Mouse (Mus musculus) hindbrain, postnatal 0 days (tissue): ENCODE measurements at regions not wholly inside any gene's neighbourhood (a gene's known extent, or its start where the extent isn't known, plus 50 kb on each side); places are given as distances from the start of the nearest gene placed in this dataset.

Experiments
- ATAC-seq: fragments of 200-750 bp; cut with Nextera tagmentation; 2 replicates; pipeline ENCODE4 v1.8.0; 2017; ENCODE audit warnings: mild to moderate bottlenecking, moderate TSS enrichment, moderate library complexity
- DNase-seq: peaks from one replicate; pipeline ENCODE4 v3.0.0-alpha.2; 2015; ENCODE audit warnings: low spot score
- H3K27ac ChIP-seq: fragments of 300-500 bp; sonication (generic); 2 replicates; pipeline ENCODE4 v1.5.1; 2014; ENCODE audit warnings: mild to moderate bottlenecking
- H3K27me3 ChIP-seq: fragments of 300-500 bp; sonication (generic); 2 replicates; pipeline ENCODE4 v1.6.1; 2014; ENCODE audit warnings: low read length, mixed read lengths; ENCODE audit not compliant: insufficient read depth
- H3K36me3 ChIP-seq: fragments of 300-500 bp; sonication (generic); 2 replicates; pipeline ENCODE4 v1.6.1; 2014; ENCODE audit warnings: low read length, mixed read lengths; ENCODE audit not compliant: insufficient read depth
- H3K4me1 ChIP-seq: fragments of 300-500 bp; sonication (generic); 2 replicates; pipeline ENCODE4 v1.6.1; 2014; ENCODE audit warnings: antibody characterized with exemption, low read length, mixed read lengths; ENCODE audit not compliant: insufficient read depth
- H3K4me2 ChIP-seq: fragments of 300-500 bp; sonication (generic); 2 replicates; pipeline ENCODE4 v1.6.1; 2014; ENCODE audit warnings: low read depth, mild to moderate bottlenecking, low read length, moderate library complexity, mixed read lengths
- H3K4me3 ChIP-seq: fragments of 300-500 bp; sonication (generic); 2 replicates; pipeline ENCODE4 v1.5.1; 2014; ENCODE audit warnings: low read length
- H3K9ac ChIP-seq: fragments of 300-500 bp; sonication (generic); replicated peaks from 2 replicates; pipeline ENCODE4 v1.6.1; 2014; ENCODE audit warnings: mild to moderate bottlenecking, low read length, moderate library complexity, mixed read lengths
- H3K9me3 ChIP-seq: fragments of 300-500 bp; sonication (generic); 2 replicates; pipeline ENCODE4 v1.6.1; 2016; ENCODE audit warnings: low read length, mixed read lengths
- CTCF ChIP-seq: IDR thresholded peaks from 2 replicates; pipeline ENCODE4 v1.5.1; 2016; ENCODE audit warnings: antibody characterized with exemption, control low read depth, low read depth
- WGBS: fragments of 180-500 bp; shearing (Covaris S2); extraction: QIAGEN DNeasy Blood & Tissue Kit; methylation state at CpG from one replicate; pipeline ENCODE4 v1.1.7; 2014; 5-methylcytosine and 5-hydroxymethylcytosine counted together

GRCm38 (mm10) chr3:47866061-47866460 is 1418.0 kb upstream of the Pabpc4l start:
- TF ChIP-seq CTCF: no peak
- Histone ChIP-seq H3K9ac (no peak overlapping the region), H3K4me3 (no peak overlapping the region), H3K4me1 (no peaks in the 10 kb centered on the region), H3K9me3 (no peaks in the 10 kb centered on the region), H3K36me3 (no peaks in the 10 kb centered on the region), H3K27ac (no peak overlapping the region), H3K4me2 (no peak overlapping the region), H3K27me3 (no peaks in the 10 kb centered on the region)
- DNase-seq (no peak), ATAC-seq (no peak)
- 72% methylated on average over 1 of the region's 1 CpGs for WGBS

GRCm38 (mm10) chr3:47863591-47863990 is 1415.6 kb upstream of the Pabpc4l start:
- no peaks in the 10 kb centered on the region for H3K36me3 ChIP-seq
- no peaks in the 10 kb centered on the region for H3K4me1 ChIP-seq
- no peak overlapping the region for H3K4me3 ChIP-seq
- DNase-seq (peak; percentile 44), ATAC-seq (no peak)
- TF ChIP-seq CTCF: no peak
- H3K9ac ChIP-seq: no peak overlapping the region
- no peaks in the 10 kb centered on the region for H3K27me3 ChIP-seq
- H3K9me3 ChIP-seq: no peaks in the 10 kb centered on the region
- H3K4me2 ChIP-seq: no peak overlapping the region
- H3K27ac ChIP-seq: no peak overlapping the region
- WGBS: 63% methylated on average over 1 of the region's 1 CpGs

- no peak overlapping the region for H3K4me3 ChIP-seq
- H3K9ac ChIP-seq: no peak overlapping the region
- no peak for TF ChIP-seq CTCF
- no peaks in the 10 kb centered on the region for H3K4me1 ChIP-seq
- no peaks in the 10 kb centered on the region for H3K9me3 ChIP-seq
- no peaks in the 10 kb centered on the region for H3K36me3 ChIP-seq
- H3K27ac ChIP-seq: no peak overlapping the region
- no peaks in the 10 kb centered on the region for H3K27me3 ChIP-seq
- no peak overlapping the region for H3K4me2 ChIP-seq
- DNase-seq (no peak), ATAC-seq (no peak)
Measured at GRCm38 (mm10) chr3:47845613-47846012, 1397.6 kb upstream of the Pabpc4l start.

GRCm38 (mm10) chr3:47836541-47837240 is 1388.7 kb upstream of the Pabpc4l start:
- Histone ChIP-seq H3K27me3 (no peaks in the 10 kb centered on the region), H3K4me1 (no peaks in the 10 kb centered on the region), H3K9ac (no peak overlapping the region), H3K4me2 (no peak overlapping the region), H3K4me3 (no peak overlapping the region), H3K27ac (no peak overlapping the region), H3K9me3 (no peaks in the 10 kb centered on the region), H3K36me3 (no peaks in the 10 kb centered on the region)
- 74% methylated on average over 3 of the region's 3 CpGs for WGBS
- TF ChIP-seq CTCF: no peak
- DNase-seq (no peak), ATAC-seq (no peak)

- 88% methylated on average over 5 of the region's 5 CpGs for WGBS
- TF ChIP-seq CTCF: no peak
- no peak overlapping the region for H3K9ac ChIP-seq
- no peak overlapping the region for H3K4me2 ChIP-seq
- no peak overlapping the region for H3K4me3 ChIP-seq
- no peak for DNase-seq
- H3K36me3 ChIP-seq: no peaks in the 10 kb centered on the region
- H3K4me1 ChIP-seq: no peaks in the 10 kb centered on the region
- H3K27ac ChIP-seq: no peak overlapping the region
- no peaks in the 10 kb centered on the region for H3K27me3 ChIP-seq
- no peaks in the 10 kb centered on the region; the same call in 1 of the 2 replicates for H3K9me3 ChIP-seq
- ATAC-seq: no peak
Measured at GRCm38 (mm10) chr3:47818361-47818760, 1370.3 kb upstream of the Pabpc4l start.

- Histone ChIP-seq H3K4me1 (no peaks in the 10 kb centered on the region), H3K9me3 (no peaks in the 10 kb centered on the region; the same call in 1 of the 2 replicates), H3K4me3 (no peak overlapping the region), H3K9ac (no peak overlapping the region), H3K4me2 (no peak overlapping the region), H3K36me3 (no peaks in the 10 kb centered on the region), H3K27ac (no peak overlapping the region), H3K27me3 (no peaks in the 10 kb centered on the region)
- TF ChIP-seq CTCF: no peak
- DNase-seq (peak; percentile 15), ATAC-seq (no peak)
- WGBS: 63% methylated on average over 4 of the region's 4 CpGs
Measured at GRCm38 (mm10) chr3:47817564-47817963, 1369.5 kb upstream of the Pabpc4l start.
